Mouse (Mus musculus): ENCODE measurements around the gene Tfrc.

DNA sequence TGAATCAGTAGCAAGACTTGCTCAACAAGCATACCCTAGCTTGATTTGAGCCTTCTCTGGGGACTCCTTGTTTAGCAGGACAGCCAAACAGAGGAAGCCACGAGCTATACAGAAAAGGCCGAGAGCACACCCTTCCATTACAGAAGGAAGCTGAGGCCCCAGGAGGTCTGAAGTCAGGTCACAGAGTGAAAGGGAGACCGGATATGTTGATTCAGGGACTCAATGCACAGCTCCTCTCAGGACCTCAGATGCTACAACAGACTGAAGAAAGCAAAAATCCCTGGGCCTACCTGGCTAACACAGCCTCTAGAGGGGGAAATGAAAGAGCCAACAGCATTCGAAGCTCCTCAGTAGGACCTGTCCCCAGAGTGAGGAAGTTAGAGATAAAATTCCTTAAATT is 41.4 kb upstream of the Tfrc start:
- TF ChIP-seq CTCF (IDR thresholded peaks at IDR 0.05; ENCODE audit: low read depth) (no peak), EP300 (IDR thresholded peaks at IDR 0.05; ENCODE audit: low read depth) (no peak)

All from liver, embryonic 14.5 days (tissue).